Mouse (Mus musculus): Measurements from ENCODE around the gene 1600012H06Rik.

Gene 1600012H06Rik

DNA sequence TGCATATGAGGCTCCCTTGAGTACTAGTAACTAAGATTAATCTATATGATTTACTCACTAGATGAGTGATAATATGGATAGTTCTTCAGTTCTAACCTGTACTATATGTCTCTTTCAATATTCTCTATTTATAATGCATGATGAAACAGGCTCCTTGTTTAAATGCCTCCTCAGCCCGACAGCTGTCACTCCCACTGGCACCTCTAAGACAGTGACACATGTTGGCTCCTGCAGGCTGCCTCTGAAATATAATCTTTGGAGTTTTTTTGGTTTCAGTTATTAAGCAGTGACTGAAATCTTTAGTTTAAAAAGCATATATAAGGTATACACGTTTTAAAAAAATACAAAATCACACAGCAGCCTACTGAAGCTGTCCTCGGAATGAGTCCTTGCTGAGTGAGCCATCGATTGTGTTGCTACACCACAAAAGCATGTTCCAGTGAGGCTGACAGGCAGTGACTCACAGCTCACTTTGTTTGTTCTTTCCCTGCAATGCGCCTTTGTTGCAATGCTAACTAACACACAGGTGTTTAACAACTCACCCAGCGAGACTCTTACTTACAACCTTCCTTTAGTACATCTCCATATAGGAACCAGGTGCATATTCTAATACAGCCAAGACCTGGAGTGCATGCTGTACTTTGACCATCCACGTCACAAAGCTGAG, 6.3 kb downstream of the 1600012H06Rik start:
- 61% methylated on average over 7 of the region's 7 CpGs for WGBS

GRCm38 (mm10) chr17:14953452-14953851, 10.5 kb downstream of the 1600012H06Rik start:
- WGBS = 89% methylated on average over 8 of the region's 8 CpGs

DNA sequence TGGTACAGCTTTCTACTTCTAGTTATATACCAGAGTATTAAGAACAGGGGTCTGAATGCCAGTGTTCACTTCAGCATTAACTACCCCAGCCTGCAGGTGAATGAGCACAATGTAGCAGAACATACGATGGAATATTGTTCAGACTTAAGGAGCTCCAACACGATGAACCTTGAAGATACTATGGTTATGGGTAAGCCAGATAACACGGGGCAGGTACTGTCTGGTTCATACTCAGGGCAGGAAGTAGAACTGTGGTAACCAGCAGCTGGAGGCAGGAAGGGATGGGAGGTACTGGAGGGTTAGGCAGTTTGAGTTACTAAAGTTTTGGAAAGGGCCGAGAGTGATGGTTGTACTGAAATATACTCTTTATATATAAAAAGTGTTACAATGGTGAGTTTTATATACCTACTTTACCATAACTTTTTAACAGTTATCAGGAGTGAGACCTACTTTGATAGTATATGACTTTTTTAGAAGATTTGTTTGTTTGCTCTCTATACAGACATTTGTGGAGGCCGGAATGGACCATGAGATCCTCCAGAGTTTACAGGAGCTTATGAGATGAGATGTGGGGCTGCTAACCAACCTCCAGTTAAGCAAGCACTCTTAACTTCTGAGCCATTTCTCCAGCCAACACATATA, 15.8 kb downstream of the 1600012H06Rik start:
- 87% methylated on average over 5 of the region's 5 CpGs for WGBS

DNA sequence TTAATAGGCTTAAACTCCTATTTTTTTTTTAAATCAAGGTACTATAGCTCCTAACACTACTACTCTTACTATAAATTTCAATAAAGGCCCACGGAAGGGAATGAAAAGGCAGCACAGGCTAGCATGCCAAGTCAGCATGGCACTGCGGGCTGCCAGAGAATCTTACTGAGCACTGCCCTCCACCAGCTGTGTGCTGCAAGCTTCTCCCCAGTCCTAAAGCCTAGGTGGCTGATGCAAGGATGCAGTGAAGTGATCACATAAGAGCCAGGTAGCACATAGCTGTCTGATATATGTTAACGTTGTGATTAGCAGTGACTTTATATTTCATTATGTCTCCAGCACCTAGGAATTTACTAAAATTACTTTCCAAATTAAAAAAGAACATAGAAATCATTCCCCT, 17.0 kb downstream of the 1600012H06Rik start:
- WGBS = 8% methylated on average over 3 of the region's 3 CpGs

DNA sequence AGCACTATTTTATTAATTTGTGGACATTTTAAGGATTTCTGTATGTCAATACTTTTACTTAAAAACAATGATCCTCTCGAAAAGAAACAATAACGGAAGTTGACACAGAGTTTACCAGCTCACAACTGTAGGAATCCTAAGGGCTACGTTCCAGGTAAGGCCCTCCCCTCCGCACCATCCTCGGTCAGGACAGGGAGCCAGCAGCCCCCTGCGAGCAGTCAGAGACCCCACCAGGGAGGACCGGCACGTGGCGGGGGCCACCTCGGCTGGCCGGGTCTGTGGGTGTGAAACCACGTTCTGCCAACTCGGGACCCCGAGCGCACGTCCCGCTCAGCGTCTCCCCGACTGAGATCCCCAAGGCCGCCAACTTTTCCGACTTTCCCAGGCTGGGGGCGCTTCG, 17.5 kb downstream of the 1600012H06Rik start:
- under 1% methylated on average over 21 of the region's 23 CpGs for WGBS

- WGBS = 6% methylated on average over 53 of the region's 100 CpGs
Observed at GRCm38 (mm10) chr17:14960951-14961556, 18.1 kb downstream of the 1600012H06Rik start, which contains the start of gene Phf10. Gene Phf10, minus strand, starts transcription at chr17:14961273.

GRCm38 (mm10) chr17:14961557-14962154, 18.7 kb downstream of the 1600012H06Rik start:
- no CpG with 5 or more reads among the region's 44 CpGs for WGBS

DNA sequence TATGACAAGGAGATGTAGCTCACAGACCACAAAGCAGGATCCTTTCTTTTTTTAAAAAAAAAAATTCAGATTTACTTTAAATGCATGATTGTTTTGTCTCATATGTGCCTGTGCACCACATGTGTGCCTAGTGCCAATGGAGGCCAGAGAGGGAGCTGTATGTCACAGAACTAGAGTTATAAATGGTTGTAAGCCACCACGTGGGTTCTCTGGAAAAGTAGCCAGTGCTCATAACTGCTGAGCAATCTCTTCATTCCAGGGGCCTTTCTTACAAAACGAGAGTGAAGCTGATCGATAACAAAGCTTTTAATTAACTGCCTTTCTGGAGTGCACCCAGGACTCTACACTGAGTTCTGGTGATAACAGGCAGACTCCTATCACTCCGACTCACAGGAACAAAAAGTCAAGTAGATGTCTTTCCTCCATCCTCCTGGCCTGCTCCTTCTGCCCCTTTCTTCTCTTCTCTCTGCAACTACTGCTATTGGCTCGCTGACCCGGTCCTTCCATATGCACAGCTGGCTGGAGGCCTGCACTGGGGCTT, 25.5 kb downstream of the 1600012H06Rik start:
- no CpG with 5 or more reads among the region's 6 CpGs for WGBS

DNA sequence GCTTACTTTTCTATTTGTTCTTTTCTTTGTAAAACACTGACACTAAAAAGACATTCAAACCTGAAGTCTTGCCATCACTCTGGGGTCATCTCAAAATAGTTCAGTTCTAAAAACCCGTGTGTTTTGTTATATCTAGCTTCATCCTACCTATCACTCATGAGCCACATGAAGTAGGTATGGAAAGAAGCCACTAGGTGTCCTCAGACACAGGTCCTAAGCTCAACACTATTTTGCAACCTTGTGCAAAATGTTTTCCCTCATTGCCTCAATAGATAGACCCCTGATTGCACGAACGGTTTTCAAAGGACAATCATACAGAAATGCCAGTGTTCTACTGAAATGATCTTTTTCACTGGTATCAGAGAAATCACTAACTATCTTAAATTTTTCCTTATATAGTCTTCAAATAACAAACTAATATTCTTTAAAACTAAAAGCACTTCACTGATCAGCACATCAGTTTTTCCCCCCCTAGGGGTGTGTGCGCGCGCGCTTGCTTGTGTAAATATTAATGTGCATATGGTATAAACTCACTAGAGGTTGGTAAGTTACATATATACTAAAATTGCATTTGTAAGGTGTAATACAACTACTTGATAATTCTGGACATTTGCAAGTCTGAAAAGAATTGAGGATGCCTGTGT, 34.9 kb downstream of the 1600012H06Rik start:
- 0% methylated on average over 4 of the region's 7 CpGs for WGBS

- no CpG with 5 or more reads among the region's 60 CpGs for WGBS
Observed at GRCm38 (mm10) chr17:14978362-14979038, 35.5 kb downstream of the 1600012H06Rik start, which contains the start of the genes 9030025P20Rik and Gm3417. Gene 9030025P20Rik, plus strand, starts transcription at chr17:14978468. Gene Gm3417, minus strand, starts transcription at chr17:14978790.

- WGBS = 64% methylated on average over 4 of the region's 5 CpGs
Observed at GRCm38 (mm10) chr17:14990116-14990702, 47.2 kb downstream of the 1600012H06Rik start.

DNA sequence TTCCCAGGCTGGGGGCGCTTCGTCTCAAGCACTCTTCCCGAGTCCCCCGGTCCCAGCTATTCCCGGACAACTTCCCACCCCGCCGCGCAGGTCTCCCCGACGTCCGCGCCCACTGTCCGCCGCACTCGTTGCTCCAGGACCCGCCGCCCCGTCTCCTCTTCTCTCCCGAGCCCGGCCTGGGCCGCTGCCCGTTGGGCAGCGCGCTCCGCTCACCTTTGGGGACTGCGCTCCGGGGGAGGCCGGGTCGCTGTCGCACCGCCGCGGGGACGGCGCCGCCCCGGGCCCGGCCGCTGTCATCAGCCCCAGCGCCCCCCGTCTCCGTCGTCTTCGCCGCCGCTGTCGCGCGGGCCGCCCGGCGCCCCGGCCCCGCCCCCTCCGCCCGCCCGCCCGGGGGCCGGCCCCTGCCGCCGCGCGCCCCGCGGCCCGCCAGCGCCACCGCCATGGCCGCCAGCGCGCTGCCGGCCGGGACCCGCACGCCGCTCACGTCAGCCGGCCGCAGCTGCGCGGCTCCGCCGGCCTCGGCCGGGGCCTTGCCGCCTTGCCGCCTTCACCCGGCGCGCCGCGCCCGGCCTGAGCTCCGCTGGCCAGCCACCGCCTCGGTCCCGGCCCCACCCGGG, 49.6 kb downstream of the 1600012H06Rik start:
- no CpG with 5 or more reads among the region's 98 CpGs for WGBS

DNA sequence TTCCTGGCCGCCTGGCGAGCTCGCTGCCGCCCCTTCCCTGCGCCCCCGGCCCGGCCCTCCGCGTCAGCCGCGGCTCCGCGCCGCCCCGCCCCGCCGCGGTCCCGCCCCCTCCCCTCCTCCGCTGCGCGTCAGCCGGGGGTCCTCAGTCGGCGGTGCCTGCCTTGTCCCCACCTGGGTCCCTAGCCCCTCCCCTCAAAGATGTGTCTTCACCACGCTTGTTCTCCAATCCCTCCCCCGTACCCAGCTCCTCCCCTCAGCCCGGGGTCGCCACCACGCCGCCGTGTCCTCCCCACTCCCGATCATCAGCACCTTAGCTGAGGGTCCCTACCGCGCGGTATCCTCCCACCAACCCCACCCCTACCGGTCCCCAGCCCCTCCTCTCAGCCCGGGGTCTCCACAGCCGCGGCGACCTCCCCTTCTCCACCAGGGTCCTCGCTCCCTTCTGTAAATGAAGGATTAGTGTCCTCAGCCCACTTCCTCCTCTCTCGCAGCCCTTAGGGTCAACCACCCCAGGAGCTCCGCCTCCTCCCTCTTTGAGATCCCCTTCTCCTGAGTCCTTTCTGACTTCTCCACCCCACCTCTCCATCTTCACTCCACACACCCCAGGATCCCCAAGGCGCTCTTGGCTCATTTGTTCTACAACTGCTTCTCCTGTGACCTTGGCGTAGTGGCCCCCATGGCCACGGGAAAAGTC, 50.3 kb downstream of the 1600012H06Rik start:
- WGBS = no CpG with 5 or more reads among the region's 47 CpGs

DNA sequence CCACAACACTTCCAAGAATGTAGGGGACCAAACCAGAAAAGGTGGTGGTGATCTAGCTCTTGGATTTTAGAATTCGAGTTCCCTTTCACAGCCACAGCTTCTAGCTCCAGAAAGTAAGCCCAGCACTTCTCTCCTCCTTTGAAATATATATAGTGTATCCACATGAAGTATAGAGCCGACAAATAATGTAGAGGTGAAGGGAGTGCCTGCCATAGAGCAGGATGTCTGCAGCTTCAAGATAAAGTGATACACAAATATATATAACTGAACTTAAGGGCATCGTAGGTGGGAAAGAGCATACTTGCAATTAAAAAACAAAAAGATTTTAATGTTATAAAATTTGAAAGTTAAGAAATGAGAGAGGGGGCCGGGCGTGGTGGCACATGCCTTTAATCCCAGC, 51.2 kb downstream of the 1600012H06Rik start:
- WGBS = no CpG with 5 or more reads among the region's 5 CpGs

GRCm38 (mm10) chr17:15000047-15000446, 57.1 kb downstream of the 1600012H06Rik start:
- no CpG with 5 or more reads among the region's 4 CpGs for WGBS

GRCm38 (mm10) chr17:15009088-15009487, 66.1 kb downstream of the 1600012H06Rik start:
- WGBS = no CpG with 5 or more reads among the region's 3 CpGs
